Mouse (Mus musculus) ES-E14 (cell line): ENCODE results near the gene Fam72a.

ENCODE experiments used
- CHD2 ChIP-seq: IDR thresholded peaks from 2 replicates; pipeline ENCODE4 v1.6.1; 2014; ENCODE audit warnings: mild to moderate bottlenecking, low read depth, low read length, inconsistent platforms
- ZC3H11A ChIP-seq: IDR thresholded peaks from 2 replicates; pipeline ENCODE4 v1.6.1; 2012; ENCODE audit warnings: low read depth, mild to moderate bottlenecking, inconsistent platforms, low read length, borderline replicate concordance
- ZNF384 ChIP-seq: IDR thresholded peaks from 2 replicates; pipeline ENCODE4 v1.6.1; 2012; ENCODE audit warnings: low read depth, low read length, inconsistent platforms

- TF ChIP-seq ZNF384 (no peak), CHD2 (no peak), ZC3H11A (no peak)
Observed at GRCm38 (mm10) chr1:131553428-131553827, 25.7 kb downstream of the Fam72a start.
